Mouse (Mus musculus): ENCODE measurements around the gene Zbtb7a. TPM values are rescaled to one million over a fixed set of nuclear protein-coding genes. Genes with fewer than 3 reads are reported as not detected.
A peak's percentile ranks its signal among the peaks of the same experiment; 100 is the strongest.

Gene Zbtb7a
- 10 to 100 TPM; 34.5 to 42.2 TPM for total RNA-seq (2021)

GRCm38 (mm10) chr10:81134966-81135681 is at the start of gene Zbtb7a:
TSS of gene Zbtb7a (plus strand) at chr10:81135220.
- intact Hi-C loops (cut with DNase I): loop anchor here (2.0 kb wide), 1 partner anchor 30 kb away; the partner anchor contains the start of gene Map2k2
- no peak for DNase-seq (ENCODE audit: low spot score)

- DNase-seq (ENCODE audit: low spot score): no peak
- intact Hi-C loops (cut with DNase I): loop anchor here (5.0 kb wide), 1 partner anchor 85 kb away; no protein-coding TSS in a partner anchor
Measured at GRCm38 (mm10) chr10:81087021-81087420, 48.0 kb upstream of the Zbtb7a start.

GRCm38 (mm10) chr10:81089216-81089615 is 45.8 kb upstream of the Zbtb7a start:
- intact Hi-C loops (cut with DNase I): loop anchor here (5.0 kb wide), 1 partner anchor 83 kb away; no protein-coding TSS in a partner anchor
- DNase-seq (ENCODE audit: low spot score): no peak

GRCm38 (mm10) chr10:81090621-81091020 is 44.4 kb upstream of the Zbtb7a start:
- intact Hi-C loops (cut with DNase I): no loop called here

GRCm38 (mm10) chr10:81092465-81093250 is 42.4 kb upstream of the Zbtb7a start:
- intact Hi-C loops (cut with DNase I): no loop called here
- no peak for DNase-seq (ENCODE audit: low spot score)

More at GRCm38 (mm10) chr10:81090621-81091020, 44.4 kb upstream of the Zbtb7a start:
- no peak for DNase-seq (ENCODE audit: low spot score)

- no peak for DNase-seq (ENCODE audit: low spot score)
Measured at GRCm38 (mm10) chr10:81094931-81095678, 39.9 kb upstream of the Zbtb7a start.

GRCm38 (mm10) chr10:81105565-81106112 is 29.4 kb upstream of the Zbtb7a start, which contains the start of gene Map2k2:
TSS of gene Map2k2 (plus strand) at chr10:81105915.
- intact Hi-C loops (cut with DNase I): loop anchor here (2.0 kb wide), 2 partner anchors 23 to 29 kb away; partner anchors contain the start of gene Zbtb7a
- DNase-seq (ENCODE audit: low spot score): peak; percentile 96

More at GRCm38 (mm10) chr10:81094931-81095678, 39.9 kb upstream of the Zbtb7a start:
- intact Hi-C loops (cut with DNase I): no loop called here

- intact Hi-C loops (cut with DNase I): loop anchor here (2.0 kb wide), 1 partner anchor 23 kb away; no protein-coding TSS in a partner anchor
- DNase-seq (ENCODE audit: low spot score): peak; percentile 72
Measured at GRCm38 (mm10) chr10:81106113-81106721, 28.8 kb upstream of the Zbtb7a start.

GRCm38 (mm10) chr10:81112946-81113345 is 22.1 kb upstream of the Zbtb7a start:
- intact Hi-C loops (cut with DNase I): no loop called here
- DNase-seq (ENCODE audit: low spot score): no peak

- intact Hi-C loops (cut with DNase I): no loop called here
- DNase-seq (ENCODE audit: low spot score): no peak
Measured at GRCm38 (mm10) chr10:81119625-81120024, 15.4 kb upstream of the Zbtb7a start.

GRCm38 (mm10) chr10:81120650-81121049 is 14.4 kb upstream of the Zbtb7a start:
- DNase-seq (ENCODE audit: low spot score): no peak
- intact Hi-C loops (cut with DNase I): no loop called here

GRCm38 (mm10) chr10:81122889-81123288 is 12.1 kb upstream of the Zbtb7a start:
- no peak for DNase-seq (ENCODE audit: low spot score)
- intact Hi-C loops (cut with DNase I): no loop called here

GRCm38 (mm10) chr10:81123500-81123899 is 11.5 kb upstream of the Zbtb7a start:
- DNase-seq (ENCODE audit: low spot score): no peak
- intact Hi-C loops (cut with DNase I): no loop called here

GRCm38 (mm10) chr10:81134181-81134587 is 836 bp upstream of the Zbtb7a start:
- intact Hi-C loops (cut with DNase I): loop anchor here (2.0 kb wide), 1 partner anchor 29 kb away; the partner anchor contains the start of gene Map2k2
- DNase-seq (ENCODE audit: low spot score): peak; percentile 73

- intact Hi-C loops (cut with DNase I): loop anchor here (2.0 kb wide), 1 partner anchor 31 kb away; the partner anchor contains the start of gene Map2k2
- DNase-seq (ENCODE audit: low spot score): peak; percentile 71
Measured at GRCm38 (mm10) chr10:81135831-81136705, 1.0 kb downstream of the Zbtb7a start.

- DNase-seq (ENCODE audit: low spot score): peak; percentile 70
Measured at GRCm38 (mm10) chr10:81136706-81137231, 1.7 kb downstream of the Zbtb7a start.

GRCm38 (mm10) chr10:81137252-81138130 is 2.5 kb downstream of the Zbtb7a start:
- DNase-seq (ENCODE audit: low spot score): peak; percentile 98
- intact Hi-C loops (cut with DNase I): loop anchor here (2.0 kb wide), 1 partner anchor 29 kb away; the partner anchor contains the start of gene Pias4

More at GRCm38 (mm10) chr10:81136706-81137231, 1.7 kb downstream of the Zbtb7a start:
- intact Hi-C loops (cut with DNase I): no loop called here
